Mouse (Mus musculus): ENCODE data around the gene Josd2. TPM values are rescaled to one million over a fixed set of nuclear protein-coding genes. Genes with fewer than 3 reads are reported as not detected.

Gene Josd2
- polyA plus RNA-seq, 1 experiment: 70.6 TPM

GRCm38 (mm10) chr7:44494681-44495080 lies 26.9 kb downstream of the Josd2 start:
- TF ChIP-seq CTCF (IDR thresholded peaks at IDR 0.05; ENCODE audit: borderline replicate concordance, extremely low read depth, insufficient read depth, insufficient read length) (no peak), POLR2A (IDR thresholded peaks at IDR 0.05; ENCODE audit: borderline replicate concordance, extremely low read depth, insufficient read depth, insufficient read length, poor library complexity, severe bottlenecking) (no peak)
- no peak for DNase-seq (ENCODE audit: low read depth)

GRCm38 (mm10) chr7:44495086-44495485 lies 27.3 kb downstream of the Josd2 start:
- TF ChIP-seq CTCF (IDR thresholded peaks at IDR 0.05; ENCODE audit: borderline replicate concordance, extremely low read depth, insufficient read depth, insufficient read length): no peak
- no peak for TF ChIP-seq POLR2A (IDR thresholded peaks at IDR 0.05; ENCODE audit: borderline replicate concordance, extremely low read depth, insufficient read depth, insufficient read length, poor library complexity, severe bottlenecking)
- no peak for DNase-seq (ENCODE audit: low read depth)

- TF ChIP-seq POLR2A (IDR thresholded peaks at IDR 0.05; ENCODE audit: borderline replicate concordance, extremely low read depth, insufficient read depth, insufficient read length, poor library complexity, severe bottlenecking): peak; percentile 71
- TF ChIP-seq CTCF (IDR thresholded peaks at IDR 0.05; ENCODE audit: borderline replicate concordance, extremely low read depth, insufficient read depth, insufficient read length): no peak
- DNase-seq (ENCODE audit: low read depth): peak; percentile 99
These were observed 28.4 kb downstream of the Josd2 start, which contains the start of the genes Emc10 and Fam71e1 for GRCm38 (mm10) chr7:44495992-44496770. Gene Emc10 (minus strand): TSS chr7:44496529. Gene Fam71e1 (plus strand): TSS chr7:44496581.

GRCm38 (mm10) chr7:44496771-44497109 lies 29.0 kb downstream of the Josd2 start:
- TF ChIP-seq CTCF (IDR thresholded peaks at IDR 0.05; ENCODE audit: borderline replicate concordance, extremely low read depth, insufficient read depth, insufficient read length): no peak
- TF ChIP-seq POLR2A (IDR thresholded peaks at IDR 0.05; ENCODE audit: borderline replicate concordance, extremely low read depth, insufficient read depth, insufficient read length, poor library complexity, severe bottlenecking): no peak
- DNase-seq (ENCODE audit: low read depth): no peak

GRCm38 (mm10) chr7:44497361-44498055 lies 29.7 kb downstream of the Josd2 start:
- TF ChIP-seq CTCF (IDR thresholded peaks at IDR 0.05; ENCODE audit: borderline replicate concordance, extremely low read depth, insufficient read depth, insufficient read length) (no peak), POLR2A (IDR thresholded peaks at IDR 0.05; ENCODE audit: borderline replicate concordance, extremely low read depth, insufficient read depth, insufficient read length, poor library complexity, severe bottlenecking) (no peak)
- no peak for DNase-seq (ENCODE audit: low read depth)

- TF ChIP-seq POLR2A (IDR thresholded peaks at IDR 0.05; ENCODE audit: borderline replicate concordance, extremely low read depth, insufficient read depth, insufficient read length, poor library complexity, severe bottlenecking): no peak
- TF ChIP-seq CTCF (IDR thresholded peaks at IDR 0.05; ENCODE audit: borderline replicate concordance, extremely low read depth, insufficient read depth, insufficient read length): no peak
- DNase-seq (ENCODE audit: low read depth): no peak
These were observed 31.1 kb downstream of the Josd2 start for GRCm38 (mm10) chr7:44498922-44499321.

- TF ChIP-seq POLR2A (IDR thresholded peaks at IDR 0.05; ENCODE audit: borderline replicate concordance, extremely low read depth, insufficient read depth, insufficient read length, poor library complexity, severe bottlenecking) (no peak), CTCF (IDR thresholded peaks at IDR 0.05; ENCODE audit: borderline replicate concordance, extremely low read depth, insufficient read depth, insufficient read length) (no peak)
- no peak for DNase-seq (ENCODE audit: low read depth)
These were observed 32.3 kb downstream of the Josd2 start for GRCm38 (mm10) chr7:44500046-44500445.

- peak; percentile 81 for DNase-seq (ENCODE audit: low read depth)
- TF ChIP-seq CTCF (IDR thresholded peaks at IDR 0.05; ENCODE audit: borderline replicate concordance, extremely low read depth, insufficient read depth, insufficient read length) (peak; percentile 80), POLR2A (IDR thresholded peaks at IDR 0.05; ENCODE audit: borderline replicate concordance, extremely low read depth, insufficient read depth, insufficient read length, poor library complexity, severe bottlenecking) (no peak)
These were observed 33.9 kb downstream of the Josd2 start for GRCm38 (mm10) chr7:44501563-44502115.

- no peak for DNase-seq (ENCODE audit: low read depth)
- no peak for TF ChIP-seq POLR2A (IDR thresholded peaks at IDR 0.05; ENCODE audit: borderline replicate concordance, extremely low read depth, insufficient read depth, insufficient read length, poor library complexity, severe bottlenecking)
These were observed 39.7 kb downstream of the Josd2 start for GRCm38 (mm10) chr7:44507491-44507890.

- DNase-seq (ENCODE audit: low read depth): no peak
- TF ChIP-seq POLR2A (IDR thresholded peaks at IDR 0.05; ENCODE audit: borderline replicate concordance, extremely low read depth, insufficient read depth, insufficient read length, poor library complexity, severe bottlenecking): no peak
- TF ChIP-seq CTCF (IDR thresholded peaks at IDR 0.05; ENCODE audit: borderline replicate concordance, extremely low read depth, insufficient read depth, insufficient read length): peak; percentile 36; the same call in 1 of the 2 replicates
These were observed 51.6 kb downstream of the Josd2 start for GRCm38 (mm10) chr7:44519240-44519913.

GRCm38 (mm10) chr7:44520990-44521389 lies 53.2 kb downstream of the Josd2 start:
- no peak for DNase-seq (ENCODE audit: low read depth)
- TF ChIP-seq POLR2A (IDR thresholded peaks at IDR 0.05; ENCODE audit: borderline replicate concordance, extremely low read depth, insufficient read depth, insufficient read length, poor library complexity, severe bottlenecking): no peak
- TF ChIP-seq CTCF (IDR thresholded peaks at IDR 0.05; ENCODE audit: borderline replicate concordance, extremely low read depth, insufficient read depth, insufficient read length): no peak

Other genes starting within 250 kb of the Josd2 start
- 0.16 TPM in 1 of 2 replicates, not detected in the other for gene Klk1, start 242.6 kb upstream of the Josd2 start, polyA plus RNA-seq (2012; rRNA removed)
- not detected in 2 replicates for gene Gm36864, start 231.8 kb upstream of the Josd2 start, polyA plus RNA-seq (2012; rRNA removed)
- gene 1700028J19Rik, start 221.3 kb upstream of the Josd2 start, polyA plus RNA-seq (2012; rRNA removed): 1.5 and 2.1 TPM in 2 replicates
- gene 2410002F23Rik, start 221.3 kb upstream of the Josd2 start, polyA plus RNA-seq (2012; rRNA removed): 270 and 344 TPM in 2 replicates
- not detected in 2 replicates for gene Acp4, start 210.6 kb upstream of the Josd2 start, polyA plus RNA-seq (2012; rRNA removed)
- 1.0 and 1.2 TPM in 2 replicates for gene Gm15517, start 206.5 kb upstream of the Josd2 start, polyA plus RNA-seq (2012; rRNA removed)
- 3.2 and 3.6 TPM in 2 replicates for gene Clec11a, start 161.1 kb upstream of the Josd2 start, polyA plus RNA-seq (2012; rRNA removed)
- 17.2 and 63.1 TPM in 2 replicates for gene Shank1, start 157.7 kb upstream of the Josd2 start, polyA plus RNA-seq (2012; rRNA removed)
- 35.5 and 41.6 TPM in 2 replicates for gene Syt3, start 83.9 kb upstream of the Josd2 start, polyA plus RNA-seq (2012; rRNA removed)
- gene 1700008O03Rik, start 82.2 kb upstream of the Josd2 start, polyA plus RNA-seq (2012; rRNA removed): 3.0 and 4.1 TPM in 2 replicates
- 302 and 372 TPM in 2 replicates for gene Lrrc4b, start 39.0 kb upstream of the Josd2 start, polyA plus RNA-seq (2012; rRNA removed)
- 29.8 and 30.6 TPM in 2 replicates for gene Aspdh, start 2.6 kb upstream of the Josd2 start, polyA plus RNA-seq (2012; rRNA removed)
- gene Emc10, start 28.5 kb downstream of the Josd2 start, polyA plus RNA-seq (2012; rRNA removed): 218 and 287 TPM in 2 replicates
- 31.7 and 47.3 TPM in 2 replicates for gene Fam71e1, start 28.6 kb downstream of the Josd2 start, polyA plus RNA-seq (2012; rRNA removed)
- gene Mybpc2, start 56.7 kb downstream of the Josd2 start, polyA plus RNA-seq (2012; rRNA removed): not detected in 2 replicates
- gene Spib, start 64.1 kb downstream of the Josd2 start, polyA plus RNA-seq (2012; rRNA removed): 0.11 and 0.19 TPM in 2 replicates
- 38.4 and 70.1 TPM in 2 replicates for gene Pold1, start 80.9 kb downstream of the Josd2 start, polyA plus RNA-seq (2012; rRNA removed)
- gene Nr1h2, start 86.0 kb downstream of the Josd2 start, polyA plus RNA-seq (2012; rRNA removed): 79.7 and 96.8 TPM in 2 replicates
- 0.16 and 0.42 TPM in 2 replicates for gene Napsa, start 104.4 kb downstream of the Josd2 start, polyA plus RNA-seq (2012; rRNA removed)
- 16.6 and 27.2 TPM in 2 replicates for gene Kcnc3, start 122.7 kb downstream of the Josd2 start, polyA plus RNA-seq (2012; rRNA removed)
- 0.72 and 1.8 TPM in 2 replicates for gene Myh14, start 202.9 kb downstream of the Josd2 start, polyA plus RNA-seq (2012; rRNA removed)
- not detected in 2 replicates for gene Izumo2, start 240.8 kb downstream of the Josd2 start, polyA plus RNA-seq (2012; rRNA removed)